Mouse (Mus musculus): ENCODE measurements around the gene Gm11027.

DNA sequence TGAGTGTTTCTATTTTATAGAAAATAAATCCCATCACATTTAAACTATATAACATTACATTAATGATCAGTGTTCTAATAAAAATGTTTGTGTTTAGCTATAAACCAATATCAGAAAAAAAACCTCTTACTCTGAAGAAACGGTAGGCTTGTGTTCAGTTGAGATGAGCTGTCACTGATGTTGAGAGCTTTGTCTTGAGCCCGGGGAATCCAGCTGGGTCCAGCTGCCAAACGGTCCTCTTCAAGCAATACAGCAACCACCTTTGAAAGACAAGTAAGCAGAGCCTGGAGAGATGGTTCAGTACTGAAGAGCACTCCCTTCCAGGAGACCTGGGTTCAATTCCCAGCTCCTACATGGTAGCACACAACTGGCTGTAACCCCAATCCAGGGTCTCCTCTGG is 45.7 kb upstream of the Gm11027 start:
- TF ChIP-seq CTCF (conservative IDR thresholded peaks at IDR 0.05 in 1 of 2, IDR thresholded peaks at IDR 0.05 in 1 of 2; ENCODE audit: low read depth in 2 of 2, low read length in 2 of 2): no peak
- TF ChIP-seq POLR2A (IDR thresholded peaks at IDR 0.05; ENCODE audit: low read depth, low read length): no peak
- no peak for TF ChIP-seq MAFK (IDR thresholded peaks at IDR 0.05; ENCODE audit: insufficient replicate concordance, low read length)
- no peak for TF ChIP-seq ELF1 (IDR thresholded peaks at IDR 0.05; ENCODE audit: low read depth, low read length)
